Mouse (Mus musculus): ENCODE data around the gene Sfta2. TPM values are rescaled to one million over a fixed set of nuclear protein-coding genes. Genes with fewer than 3 reads are reported as not detected.

Sfta2 gene
- polyA plus RNA-seq, 1 experiment from 2014 or later, result not detected

GRCm38 (mm10) chr17:35693906-35694305 is 92.6 kb downstream of the Sfta2 start:
- Histone ChIP-seq H3K9ac (ENCODE audit: low read depth, low read length) (no peak overlapping the region), H3K36me3 (ENCODE audit: control insufficient read depth, insufficient read depth, low read length) (peaks cover 28% of the 10 kb centered on the region), H3K4me3 (ENCODE audit: low read depth, low read length) (no peak overlapping the region), H3K27ac (ENCODE audit: low read depth, low read length) (no peak overlapping the region), H3K4me2 (replicated peaks; ENCODE audit: low read depth, low read length) (no peak overlapping the region), H3K9me3 (ENCODE audit: control insufficient read depth, low read length) (no peaks in the 10 kb centered on the region), H3K27me3 (ENCODE audit: control insufficient read depth, insufficient read depth, low read length) (no peaks in the 10 kb centered on the region), H3K4me1 (replicated peaks; ENCODE audit: control insufficient read depth, insufficient read depth, low read length) (peaks cover 6% of the 10 kb centered on the region; the same call in 1 of the 2 replicates)
- WGBS, result 91% methylated on average over 5 of the region's 5 CpGs
- no peak for ATAC-seq (ENCODE audit: low FRiP score)
- DNase-seq (ENCODE audit: low spot score), result no peak

DNA sequence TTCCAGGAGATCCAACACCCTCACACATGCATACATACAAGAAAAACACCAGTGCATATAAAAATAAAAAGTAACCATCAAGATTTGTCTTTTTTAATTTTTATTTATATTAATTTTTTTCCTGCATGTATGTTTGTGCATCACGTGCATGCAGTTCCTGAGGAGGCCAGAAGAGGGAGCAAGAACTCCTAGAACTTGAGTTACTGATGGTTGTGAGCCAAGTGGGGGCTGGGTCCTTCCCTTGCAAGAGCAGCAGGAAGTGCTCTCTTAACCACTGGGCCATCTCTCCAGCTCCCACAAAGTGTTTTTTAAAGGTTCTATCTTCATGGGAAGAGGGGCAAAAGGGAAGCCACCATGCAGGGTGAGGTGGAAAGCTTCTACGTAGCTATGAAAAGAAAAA is 93.9 kb downstream of the Sfta2 start:
- Histone ChIP-seq H3K9ac (ENCODE audit: low read depth, low read length) (no peak overlapping the region), H3K4me2 (replicated peaks; ENCODE audit: low read depth, low read length) (no peak overlapping the region), H3K36me3 (ENCODE audit: control insufficient read depth, insufficient read depth, low read length) (peaks cover 28% of the 10 kb centered on the region), H3K4me3 (ENCODE audit: low read depth, low read length) (no peak overlapping the region), H3K4me1 (replicated peaks; ENCODE audit: control insufficient read depth, insufficient read depth, low read length) (peaks cover 10% of the 10 kb centered on the region), H3K9me3 (ENCODE audit: control insufficient read depth, low read length) (no peaks in the 10 kb centered on the region), H3K27ac (ENCODE audit: low read depth, low read length) (no peak overlapping the region), H3K27me3 (ENCODE audit: control insufficient read depth, insufficient read depth, low read length) (no peaks in the 10 kb centered on the region)
- 91% methylated on average over 2 of the region's 2 CpGs for WGBS
- DNase-seq (ENCODE audit: low spot score) (peak; percentile 70), ATAC-seq (ENCODE audit: low FRiP score) (no peak)

DNA sequence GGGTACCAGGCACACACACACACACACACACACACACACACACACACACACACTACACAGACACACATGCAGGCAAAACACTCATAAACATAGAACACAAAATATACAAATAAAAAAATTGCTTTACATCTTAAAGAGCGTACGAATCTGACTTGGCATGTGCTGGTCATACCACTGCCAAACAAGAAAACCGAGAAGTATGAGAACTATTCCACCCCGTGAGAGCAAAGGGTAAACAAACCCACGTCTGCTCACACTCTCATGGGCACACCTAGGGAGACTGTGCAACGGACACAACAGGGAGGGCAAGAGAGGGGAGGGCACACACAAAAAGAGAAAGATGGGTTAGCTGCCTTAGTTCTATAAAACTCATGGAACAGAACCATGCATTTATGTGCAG is 95.3 kb downstream of the Sfta2 start:
- Histone ChIP-seq H3K27me3 (ENCODE audit: control insufficient read depth, insufficient read depth, low read length) (no peaks in the 10 kb centered on the region), H3K36me3 (ENCODE audit: control insufficient read depth, insufficient read depth, low read length) (peaks cover 19% of the 10 kb centered on the region), H3K27ac (ENCODE audit: low read depth, low read length) (0 out of 2 replicates have a peak overlapping the region, but pooled peaks have one; percentile 100), H3K9me3 (ENCODE audit: control insufficient read depth, low read length) (no peaks in the 10 kb centered on the region), H3K4me3 (ENCODE audit: low read depth, low read length) (peak overlapping the region; percentile 25; the same call in 1 of the 2 replicates), H3K4me2 (replicated peaks; ENCODE audit: low read depth, low read length) (peak overlapping the region; percentile 43), H3K4me1 (replicated peaks; ENCODE audit: control insufficient read depth, insufficient read depth, low read length) (peaks cover 10% of the 10 kb centered on the region), H3K9ac (ENCODE audit: low read depth, low read length) (no peak overlapping the region; the same call in 1 of the 2 replicates)
- ATAC-seq (ENCODE audit: low FRiP score) (no peak), DNase-seq (ENCODE audit: low spot score) (no peak)
- WGBS, result 65% methylated on average over 6 of the region's 6 CpGs

DNA sequence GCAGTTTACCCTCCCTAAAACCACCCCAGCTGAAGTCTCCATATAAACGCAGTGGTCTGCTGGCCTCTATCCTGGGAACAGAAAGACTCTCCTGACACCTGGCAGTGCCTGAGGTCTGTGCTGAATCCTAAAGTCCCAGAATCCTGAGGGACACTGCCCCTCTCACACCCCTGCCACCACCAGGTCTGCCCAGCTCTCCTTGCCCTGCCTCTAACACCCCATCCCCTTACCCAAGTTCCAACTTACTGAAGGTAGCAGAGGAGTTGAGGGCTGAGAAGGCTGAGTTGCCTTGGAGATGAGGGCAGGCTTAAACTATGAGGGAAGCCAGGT is 96.0 kb downstream of the Sfta2 start:
- Histone ChIP-seq H3K4me3 (ENCODE audit: low read depth, low read length) (peak overlapping the region; percentile 25), H3K4me1 (replicated peaks; ENCODE audit: control insufficient read depth, insufficient read depth, low read length) (peaks cover 10% of the 10 kb centered on the region), H3K27ac (ENCODE audit: low read depth, low read length) (peak overlapping the region; percentile 100), H3K9me3 (ENCODE audit: control insufficient read depth, low read length) (no peaks in the 10 kb centered on the region), H3K36me3 (ENCODE audit: control insufficient read depth, insufficient read depth, low read length) (peaks cover 19% of the 10 kb centered on the region), H3K27me3 (ENCODE audit: control insufficient read depth, insufficient read depth, low read length) (no peaks in the 10 kb centered on the region), H3K9ac (ENCODE audit: low read depth, low read length) (peak overlapping the region; percentile 35), H3K4me2 (replicated peaks; ENCODE audit: low read depth, low read length) (peak overlapping the region; percentile 43)
- 22% methylated on average over 1 of the region's 1 CpGs for whole genome bisulfite sequencing
- DNase-seq (ENCODE audit: low spot score) (no peak), ATAC-seq (ENCODE audit: low FRiP score) (peak; percentile 65; the same call in 1 of the 2 replicates)

GRCm38 (mm10) chr17:35697759-35698500 is 96.6 kb downstream of the Sfta2 start:
- H3K4me3 ChIP-seq (ENCODE audit: low read depth, low read length), result peak overlapping the region; percentile 25
- peak overlapping the region; percentile 43 for H3K4me2 ChIP-seq (replicated peaks; ENCODE audit: low read depth, low read length)
- H3K27ac ChIP-seq (ENCODE audit: low read depth, low read length), result peak overlapping the region; percentile 100
- 3% methylated on average over 16 of the region's 16 CpGs for WGBS
- no peaks in the 10 kb centered on the region for H3K9me3 ChIP-seq (ENCODE audit: control insufficient read depth, low read length)
- peaks cover 10% of the 10 kb centered on the region for H3K4me1 ChIP-seq (replicated peaks; ENCODE audit: control insufficient read depth, insufficient read depth, low read length)
- H3K27me3 ChIP-seq (ENCODE audit: control insufficient read depth, insufficient read depth, low read length), result no peaks in the 10 kb centered on the region
- DNase-seq (ENCODE audit: low spot score) (peak; percentile 79), ATAC-seq (ENCODE audit: low FRiP score) (peak; percentile 84)
- peaks cover 16% of the 10 kb centered on the region for H3K36me3 ChIP-seq (ENCODE audit: control insufficient read depth, insufficient read depth, low read length)
- H3K9ac ChIP-seq (ENCODE audit: low read depth, low read length), result peak overlapping the region; percentile 35

- ATAC-seq (ENCODE audit: low FRiP score), result no peak; the same call in 1 of the 2 replicates
Measured at GRCm38 (mm10) chr17:35698501-35698883, 97.1 kb downstream of the Sfta2 start.

GRCm38 (mm10) chr17:35699919-35700318 is 98.6 kb downstream of the Sfta2 start:
- no peaks in the 10 kb centered on the region for H3K9me3 ChIP-seq (ENCODE audit: control insufficient read depth, low read length)
- ATAC-seq (ENCODE audit: low FRiP score) (no peak), DNase-seq (ENCODE audit: low spot score) (peak; percentile 66)
- H3K27ac ChIP-seq (ENCODE audit: low read depth, low read length), result peak overlapping the region; percentile 100
- H3K27me3 ChIP-seq (ENCODE audit: control insufficient read depth, insufficient read depth, low read length), result no peaks in the 10 kb centered on the region
- H3K4me2 ChIP-seq (replicated peaks; ENCODE audit: low read depth, low read length), result peak overlapping the region; percentile 88
- peak overlapping the region; percentile 97 for H3K9ac ChIP-seq (ENCODE audit: low read depth, low read length)
- H3K4me1 ChIP-seq (replicated peaks; ENCODE audit: control insufficient read depth, insufficient read depth, low read length), result peaks cover 10% of the 10 kb centered on the region
- peaks cover 7% of the 10 kb centered on the region for H3K36me3 ChIP-seq (ENCODE audit: control insufficient read depth, insufficient read depth, low read length)
- H3K4me3 ChIP-seq (ENCODE audit: low read depth, low read length), result peak overlapping the region; percentile 93
- WGBS, result 3% methylated on average over 19 of the region's 19 CpGs

More at GRCm38 (mm10) chr17:35698501-35698883, 97.1 kb downstream of the Sfta2 start:
- H3K9ac ChIP-seq (ENCODE audit: low read depth, low read length), result peak overlapping the region; percentile 35
- no peaks in the 10 kb centered on the region for H3K9me3 ChIP-seq (ENCODE audit: control insufficient read depth, low read length)
- H3K4me3 ChIP-seq (ENCODE audit: low read depth, low read length), result peak overlapping the region; percentile 25; the same call in 1 of the 2 replicates
- H3K4me2 ChIP-seq (replicated peaks; ENCODE audit: low read depth, low read length), result peak overlapping the region; percentile 43
- 28% methylated on average over 5 of the region's 5 CpGs for WGBS
- H3K4me1 ChIP-seq (replicated peaks; ENCODE audit: control insufficient read depth, insufficient read depth, low read length), result peaks cover 10% of the 10 kb centered on the region
- H3K27ac ChIP-seq (ENCODE audit: low read depth, low read length), result peak overlapping the region; percentile 100
- DNase-seq (ENCODE audit: low spot score), result no peak
- no peaks in the 10 kb centered on the region for H3K27me3 ChIP-seq (ENCODE audit: control insufficient read depth, insufficient read depth, low read length)
- peaks cover 12% of the 10 kb centered on the region for H3K36me3 ChIP-seq (ENCODE audit: control insufficient read depth, insufficient read depth, low read length)
